26 mouse cellular contexts compared by ENCODE assay signal in genomic region chr5:53091331-53091730, GRCm38 (mm10). TPM values are rescaled to one million over a fixed set of nuclear protein-coding genes. Genes with fewer than 3 reads are reported as not detected.
DNase-seq lines count a peak whose midpoint lies in the region; ATAC-seq lines count a peak whose summit lies in the region.
"Had no signal": no experiment of that assay in that cellular context is flagged by ENCODE, and none has a peak within 500 bp of the region (broad histone marks: within the 10 kb centered on the region; RNA-seq: fewer than 3 reads in every experiment).

No protein-coding gene starts in this region.

- ATAC-seq in heart, embryonic 12.5 days (ENCODE audit: insufficient number of reproducible peaks, low FRiP score): no peak
- ATAC-seq: forebrain, embryonic 14.5 days; forebrain, embryonic 16.5 days had no signal

- H3K4me3 ChIP-seq in heart, embryonic 12.5 days: no peak overlapping the region
- H3K4me3 ChIP-seq: embryonic facial prominence, embryonic 13.5 days; embryonic facial prominence, embryonic 15.5 days; erythroblast, embryonic 14.5 days; forebrain, embryonic 10.5 days; forebrain, embryonic 12.5 days had no signal

- 64% methylated on average over 3 of the region's 3 CpGs for WGBS in heart, embryonic 12.5 days

- H3K4me1 ChIP-seq in heart, embryonic 12.5 days (replicated peaks): no peaks in the 10 kb centered on the region
- H3K4me1 ChIP-seq: embryonic facial prominence, embryonic 13.5 days; embryonic facial prominence, embryonic 15.5 days; forebrain, embryonic 10.5 days; forebrain, embryonic 12.5 days had no signal

- no peaks in the 10 kb centered on the region for H3K27me3 ChIP-seq in heart, embryonic 12.5 days (replicated peaks)
- H3K27me3 ChIP-seq: CH12.LX; embryonic facial prominence, embryonic 13.5 days; embryonic facial prominence, embryonic 15.5 days; forebrain, embryonic 12.5 days had no signal

- H3K9ac ChIP-seq in heart, embryonic 12.5 days: no peak overlapping the region
- H3K9ac ChIP-seq: embryonic facial prominence, embryonic 13.5 days; embryonic facial prominence, embryonic 15.5 days; forebrain, embryonic 12.5 days had no signal

- H3K4me2 ChIP-seq in heart, embryonic 12.5 days: no peak overlapping the region
- H3K4me2 ChIP-seq: embryonic facial prominence, embryonic 13.5 days; embryonic facial prominence, embryonic 15.5 days; forebrain, embryonic 12.5 days had no signal

- no peaks in the 10 kb centered on the region for H3K36me3 ChIP-seq in heart, embryonic 12.5 days
- H3K36me3 ChIP-seq: embryonic facial prominence, embryonic 13.5 days; embryonic facial prominence, embryonic 15.5 days; forebrain, embryonic 10.5 days; forebrain, embryonic 12.5 days; G1E had no signal

- no peaks in the 10 kb centered on the region for H3K9me3 ChIP-seq in heart, embryonic 12.5 days (replicated peaks)
- H3K9me3 ChIP-seq: embryonic facial prominence, embryonic 13.5 days; embryonic facial prominence, embryonic 15.5 days; forebrain, embryonic 10.5 days; forebrain, embryonic 12.5 days had no signal

- peak; percentile 60 for DNase-seq in 3T3-L1 (ENCODE audit: low read depth, low spot score)
- DNase-seq in 416B (ENCODE audit: low read depth): peak; percentile 8
- DNase-seq in NIH3T3 (ENCODE audit: low read depth): peak; percentile 6
- DNase-seq in left cerebral cortex, adult 9 months (ENCODE audit: low spot score in 2 of 2): no peak
- DNase-seq in MN1 (ENCODE audit: low spot score): no peak
- DNase-seq: adrenal gland, adult 2 months; adrenal gland, postnatal 10 days; adrenal gland, postnatal 25 days; cerebellum, adult 11-12 months; cerebellum, adult 2 months; cerebellum, adult 9-10 months; cerebellum, postnatal 10 days; cerebellum, postnatal 25 days; embryo, embryonic 11 days had no signal

- no peak overlapping the region for H3K27ac ChIP-seq in heart, embryonic 12.5 days (ENCODE audit: poor library complexity, severe bottlenecking)
- H3K27ac ChIP-seq: embryonic facial prominence, embryonic 13.5 days; embryonic facial prominence, embryonic 15.5 days; forebrain, embryonic 10.5 days; forebrain, embryonic 12.5 days had no signal

RNA-seq across cellular contexts. Expression of gene Slc34a2, which starts 53.5 kb away (rescaled TPM):
- polyA plus RNA-seq in heart, embryonic 12.5 days (2016; fragmentation: Nextera tagmentation; extraction: Ambion mirVana): not detected in 2 replicates
- polyA plus RNA-seq: adrenal gland, adult 2 months; cortical plate, adult 2 months; embryonic facial prominence, embryonic 11.5 days; erythroblast, embryonic 14.5 days; forebrain, embryonic 10.5 days; forebrain, embryonic 12.5 days; forebrain, embryonic 14.5 days; forebrain, embryonic 16.5 days; G1E had no signal

Comparison
In these comparisons a context has a peak if more than half of its experiments do, and no peak if none do; other contexts are left out.
1. DNase-seq: peak in 3T3-L1 (single experiment), 416B (single experiment) and NIH3T3 (single experiment); none in left cerebral cortex, adult 9 months (0 of 2) and MN1 (single experiment).